Mouse (Mus musculus) megakaryocyte progenitor cell, adult 5-6 weeks (primary cell): Measurements from ENCODE around the gene Irgq. TPM values are rescaled to one million over a fixed set of nuclear protein-coding genes. Genes with fewer than 3 reads are reported as not detected.
"Not testable (repeated sequence)": the region's sequence is repeated elsewhere in the genome, so short reads cannot be mapped to it uniquely, and the experiment has no call there.

ENCODE experiments used
- ATAC-seq: replicated peaks from 2 replicates; pipeline ENCODE4 v1.8.0; 2016; ENCODE audit warnings: mild to moderate bottlenecking, moderate TSS enrichment, inconsistent platforms; ENCODE audit not compliant: poor library complexity
- total RNA-seq, 2 experiments: library from RNA; stranded (forward) in 1 of 2; stranded (reverse) in 1 of 2; fragments of 157-497, 149-512 nt in 1 of 2; fragments of 200-1000 nt in 1 of 2; gene quantifications; 2 replicates each; pipeline versions ENCODE4 v1.2.3 to v1.2.4; 2015 to 2017

The Irgq gene
- total RNA-seq, 2 experiments from 2014 or later = 4.4 to 4.7 TPM

DNA sequence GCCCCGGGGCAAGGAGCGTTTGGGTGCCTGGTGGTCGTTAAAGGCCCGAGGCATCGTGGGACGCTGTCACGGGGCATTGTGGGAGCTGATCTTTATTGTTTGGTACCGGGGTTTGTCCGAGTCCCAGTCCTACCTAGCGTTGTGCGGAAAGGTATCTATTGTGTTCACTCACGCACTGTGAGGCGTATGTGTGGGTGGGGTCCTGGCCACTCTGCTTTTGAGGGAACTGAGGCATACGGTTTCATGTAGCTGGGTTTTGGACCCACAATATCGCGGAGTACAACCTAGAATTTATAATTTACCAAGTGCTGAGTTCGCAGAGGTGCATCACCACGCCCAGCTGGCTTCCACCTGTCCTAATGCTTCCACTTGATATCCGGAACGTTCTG, 22.8 kb upstream of the Irgq start:
- ATAC-seq = peak; percentile 9; the same call in 1 of the 2 replicates

DNA sequence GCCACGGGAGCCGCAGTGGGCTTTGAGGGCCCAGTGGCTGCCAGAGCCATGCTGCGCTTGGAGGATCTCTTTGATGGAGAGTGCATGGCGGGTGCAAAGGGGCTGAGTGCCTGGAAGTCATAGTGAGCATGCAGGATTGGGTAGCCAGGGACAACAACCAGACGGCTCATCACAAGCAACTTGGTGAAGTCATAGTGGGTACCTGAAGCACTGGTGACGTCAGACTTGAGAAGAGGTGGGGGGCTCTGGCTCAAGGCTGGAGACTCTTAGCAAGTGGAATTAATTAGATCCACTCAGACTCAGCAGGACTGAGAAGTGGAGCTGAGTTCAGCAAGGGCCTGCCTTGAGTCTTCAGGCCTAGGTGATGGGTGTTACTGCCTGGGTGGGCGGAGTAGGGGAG, 18.1 kb upstream of the Irgq start, which contains the start of gene AC161166.1:
Gene AC161166.1 (minus strand): TSS at position 101 of the 400 bp plus-strand sequence.
- no peak for ATAC-seq

DNA sequence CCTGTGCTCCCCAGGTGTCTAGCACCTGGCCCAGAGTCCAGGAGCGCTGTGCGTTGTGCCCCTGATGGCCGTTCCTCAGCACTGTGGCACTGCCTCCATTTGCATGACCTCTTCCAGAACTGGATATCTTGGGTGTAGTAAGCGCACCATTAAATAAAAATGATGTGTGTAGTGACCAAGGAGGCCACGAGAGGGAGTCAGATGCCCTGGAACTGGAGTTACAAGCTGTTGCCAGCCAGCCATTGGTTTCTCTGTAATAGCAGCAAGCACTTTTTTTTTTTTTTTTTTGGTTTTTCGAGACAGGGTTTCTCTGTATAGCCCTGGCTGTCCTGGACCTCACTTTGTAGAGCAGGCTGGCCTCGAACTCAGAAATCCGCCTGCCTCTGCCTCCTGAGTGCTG, 14.2 kb upstream of the Irgq start:
- ATAC-seq = peak; percentile 70

DNA sequence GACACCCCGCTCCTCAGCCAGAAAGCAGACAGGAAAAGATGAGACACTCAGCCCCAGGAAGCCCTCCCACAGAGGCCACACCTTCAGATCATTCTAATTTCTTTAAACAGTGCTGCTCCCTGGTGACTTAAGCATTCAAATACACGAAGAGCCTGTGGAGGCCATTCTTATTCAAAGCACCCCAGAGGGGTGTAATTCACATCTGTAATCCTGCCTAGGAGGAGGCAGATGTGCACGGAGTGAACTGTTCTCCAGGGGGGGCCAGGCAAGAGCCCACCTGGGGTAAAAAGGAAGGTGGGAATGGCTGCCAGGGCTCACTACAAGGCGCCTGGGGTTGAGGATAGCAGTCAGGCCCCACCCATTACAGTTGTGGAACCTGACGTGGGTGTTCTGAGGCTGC, 13.4 kb upstream of the Irgq start:
- ATAC-seq = no peak

DNA sequence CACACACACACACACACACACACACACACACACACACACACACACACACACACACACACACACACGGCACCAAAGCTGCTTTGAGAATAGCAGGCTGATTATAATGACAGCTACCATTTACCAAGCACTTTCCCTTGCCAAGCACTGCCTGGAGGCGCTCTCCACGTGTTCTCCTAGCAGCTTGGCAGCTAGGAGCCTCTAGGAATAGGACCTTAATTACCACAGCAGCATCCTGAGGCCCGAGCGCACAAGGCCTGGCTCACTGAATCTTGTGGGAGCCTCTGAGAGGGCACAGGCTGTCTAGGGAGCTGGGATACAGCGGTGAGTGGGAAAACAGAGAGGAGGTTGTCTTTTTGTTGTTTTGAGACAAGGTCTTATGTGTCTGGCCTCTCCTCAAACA, 12.8 kb upstream of the Irgq start:
- ATAC-seq = no peak

DNA sequence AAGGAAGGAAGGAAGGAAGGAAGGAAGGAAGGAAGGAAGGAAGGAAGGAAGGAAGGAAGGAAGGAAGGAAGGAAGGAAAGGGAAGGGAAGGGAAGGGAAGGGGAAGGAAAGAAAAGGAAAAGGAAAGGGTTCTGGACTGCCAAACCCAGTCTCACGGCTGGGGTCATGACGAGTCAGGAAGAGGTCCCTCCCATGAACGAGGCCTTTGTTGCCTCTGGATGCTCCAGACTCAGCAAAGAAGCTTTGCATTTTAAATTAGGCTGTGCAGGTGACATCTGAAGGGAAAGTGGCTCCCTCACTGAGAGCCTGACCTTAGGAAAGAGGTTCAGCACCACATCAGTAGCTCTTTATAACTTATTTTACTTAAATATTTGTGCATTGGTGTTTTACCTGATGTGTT, 11.4 kb upstream of the Irgq start:
- no peak for ATAC-seq

DNA sequence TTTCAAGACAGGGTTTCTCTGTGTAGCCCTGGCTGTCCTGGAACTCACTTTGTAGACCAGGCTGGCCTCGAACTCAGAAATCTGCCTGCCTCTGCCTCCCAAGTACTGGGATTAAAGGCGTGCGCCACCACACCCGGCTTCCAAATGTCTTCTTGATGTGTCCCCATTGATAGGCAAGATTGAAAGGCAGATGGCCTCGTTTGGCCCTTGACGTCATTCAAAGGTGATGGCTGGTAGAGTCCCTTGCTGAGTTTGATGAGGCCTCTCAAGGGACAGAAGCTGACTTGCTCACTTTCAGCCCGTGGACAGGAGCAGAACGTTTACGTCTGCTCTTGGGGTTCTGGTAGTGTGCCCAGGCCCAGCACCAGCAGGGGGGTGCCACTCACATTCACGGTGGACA, 10.4 kb upstream of the Irgq start:
- not testable (repeated sequence) for ATAC-seq

DNA sequence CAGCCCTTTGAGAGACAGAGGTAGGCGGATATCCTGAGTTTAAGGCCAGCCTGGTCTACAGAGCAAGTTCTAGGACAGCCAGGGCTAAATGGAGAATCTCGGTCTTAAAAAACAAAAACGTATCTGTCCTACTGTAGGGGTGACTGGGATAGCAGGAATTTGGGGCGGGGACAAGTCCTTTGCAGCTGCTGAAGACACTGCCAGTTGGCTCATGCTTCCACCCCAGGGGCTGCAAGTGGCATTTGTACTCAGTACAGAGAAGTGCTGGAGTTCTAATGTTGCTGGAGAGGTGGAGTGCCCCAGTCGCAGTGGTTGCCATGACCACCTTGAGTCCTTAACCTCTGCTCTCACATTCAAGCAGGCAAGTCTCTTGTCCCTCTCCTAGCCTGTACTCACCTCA, 7.7 kb upstream of the Irgq start:
- ATAC-seq = no peak

DNA sequence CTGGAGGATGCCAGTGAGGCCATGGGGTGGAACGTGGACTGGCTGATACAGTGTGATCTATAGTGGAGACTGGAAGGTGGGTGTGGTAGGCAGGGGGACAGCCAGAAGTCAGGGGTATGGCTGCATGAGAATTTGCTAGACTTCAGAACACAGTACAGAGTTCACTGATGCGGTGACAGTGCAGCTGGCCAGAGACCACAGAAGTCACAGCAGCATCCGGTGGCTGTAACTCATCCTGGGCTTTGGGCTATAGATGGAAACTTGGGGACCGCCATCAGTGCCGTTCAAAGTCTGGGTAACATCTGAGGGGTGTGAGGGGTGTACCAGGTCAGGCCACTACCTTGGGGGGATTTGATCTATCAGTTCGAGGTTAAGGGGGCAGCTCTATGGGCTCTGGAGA, 6.8 kb upstream of the Irgq start:
- no peak for ATAC-seq

DNA sequence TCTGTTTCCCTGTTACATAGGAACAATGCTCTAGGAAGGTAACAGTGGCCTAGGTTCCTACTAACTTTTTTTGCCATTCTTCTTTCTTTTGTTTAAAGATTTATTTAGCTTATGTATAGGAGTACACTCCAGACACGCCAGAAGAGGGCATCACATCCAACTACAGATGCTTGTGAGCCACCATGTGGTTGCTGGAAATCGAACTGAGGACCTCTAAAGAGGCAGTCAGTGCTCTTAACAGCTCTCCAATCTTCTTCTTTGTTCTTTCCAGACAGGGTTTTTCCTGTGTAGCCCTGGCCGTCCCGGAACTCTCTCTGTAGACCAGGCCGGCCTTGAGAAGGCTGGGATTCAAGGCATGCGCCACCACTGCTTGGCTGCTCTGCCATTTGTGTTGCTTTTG, 5.5 kb upstream of the Irgq start:
- no peak for ATAC-seq

DNA sequence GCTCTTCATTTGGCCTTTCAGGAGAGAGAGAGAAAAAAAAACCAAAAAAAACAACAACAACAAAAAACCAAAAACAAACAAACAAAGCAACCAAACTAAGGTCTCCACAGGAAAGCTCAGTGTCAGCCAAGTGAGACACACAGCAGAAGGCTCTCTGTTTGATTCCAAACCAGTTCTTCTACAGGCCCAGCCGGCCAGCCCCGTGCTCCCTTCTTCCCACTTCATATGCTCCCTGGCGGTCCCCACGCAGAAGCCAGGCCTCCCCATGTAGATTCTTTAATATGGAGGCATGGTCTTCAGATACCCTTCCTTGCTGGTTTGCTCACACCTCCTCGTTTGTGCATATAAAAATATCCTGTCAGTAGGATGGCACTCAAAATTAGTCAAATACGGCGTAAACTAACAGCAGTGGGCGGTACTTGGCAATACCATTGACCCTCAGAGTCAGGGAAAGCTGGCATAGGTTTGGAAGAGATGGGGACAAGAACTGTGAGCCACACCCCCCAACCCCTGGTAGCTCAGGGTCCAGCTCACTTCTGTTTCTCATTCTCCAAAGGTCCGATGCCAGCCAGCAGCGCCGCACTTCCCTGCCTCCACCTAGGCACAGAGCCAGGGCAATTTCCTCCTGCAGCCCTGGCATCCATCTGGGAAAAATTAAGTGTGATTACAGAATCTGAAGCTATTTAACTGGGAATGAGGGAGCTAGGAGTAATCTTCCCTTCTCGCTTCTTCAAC, 4.6 kb upstream of the Irgq start:
- no peak for ATAC-seq

DNA sequence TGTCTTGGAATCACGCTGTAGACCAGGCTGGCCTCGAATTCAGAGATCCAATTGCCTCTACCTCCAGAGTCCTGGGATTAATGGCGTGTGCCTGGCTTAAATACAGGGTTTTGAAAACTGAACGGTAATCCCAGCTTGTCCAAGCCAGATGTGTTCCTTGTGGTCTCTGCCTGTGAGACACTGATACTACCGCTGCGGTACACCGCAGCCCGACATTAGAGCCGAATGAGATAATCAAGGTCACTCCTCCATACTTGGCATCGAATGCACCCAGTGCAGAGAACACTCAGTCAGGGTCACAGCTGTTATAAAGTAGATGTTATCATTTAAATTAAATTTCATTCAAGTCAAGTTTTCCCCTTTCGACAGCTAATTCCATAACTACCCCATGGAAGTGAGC, 1.6 kb upstream of the Irgq start:
- peak; percentile 40 for ATAC-seq

DNA sequence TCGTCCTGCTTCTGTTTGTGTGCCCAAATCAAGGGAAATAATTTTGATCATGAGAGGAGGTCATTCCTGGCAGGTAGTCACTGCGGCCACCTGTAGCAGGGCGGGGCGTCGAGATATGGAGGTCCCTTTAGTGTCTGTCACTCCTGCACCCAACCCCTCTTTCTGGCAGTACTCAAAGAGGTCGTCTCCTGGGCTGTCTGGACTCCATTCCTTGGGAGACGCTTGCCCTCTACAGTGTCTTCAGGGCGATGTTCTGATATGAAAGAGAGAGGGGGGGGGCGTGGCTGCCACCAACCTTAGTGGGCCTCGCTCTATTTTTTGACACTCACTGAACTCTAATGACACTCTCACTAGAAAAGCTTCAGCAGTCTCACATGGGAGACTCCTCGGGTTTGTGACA, 909 bp upstream of the Irgq start:
- ATAC-seq = no peak

DNA sequence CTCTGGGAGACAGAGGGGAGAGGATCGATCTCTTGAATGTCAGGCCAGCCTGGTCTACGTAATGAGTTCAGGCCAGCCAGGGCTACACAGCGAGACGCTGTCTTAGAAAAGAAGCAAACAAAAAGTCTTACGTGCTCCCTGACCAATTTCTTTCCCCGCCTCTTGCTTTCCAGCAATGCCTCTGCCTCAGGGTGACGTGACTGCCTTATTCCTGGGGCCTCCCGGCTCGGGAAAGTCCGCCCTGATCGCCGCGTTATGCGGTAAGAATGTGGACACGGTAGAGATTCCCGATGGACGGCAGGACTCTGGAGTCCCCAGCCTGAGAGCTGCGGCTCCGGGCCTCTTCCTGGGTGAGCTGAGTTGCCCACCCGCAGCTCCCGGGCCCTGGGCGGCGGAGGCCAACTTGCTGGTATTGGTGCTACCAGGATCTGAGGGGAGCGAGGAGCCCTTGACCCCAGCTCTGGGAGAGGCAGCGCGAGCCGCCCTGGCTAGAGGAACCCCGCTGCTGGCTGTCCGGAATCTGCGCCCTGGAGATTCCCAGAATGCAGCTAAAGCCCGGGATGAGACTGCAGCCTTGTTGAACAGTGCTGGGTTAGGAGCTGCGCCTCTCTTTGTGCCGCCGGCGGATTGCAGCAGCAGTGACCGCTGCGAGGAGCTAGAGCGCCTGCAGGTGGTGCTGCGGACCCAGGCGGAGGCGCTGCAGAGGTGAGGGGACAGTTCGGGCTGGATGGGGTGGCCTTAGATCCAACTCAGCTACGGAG, 902 bp downstream of the Irgq start:
- ATAC-seq = peak; percentile 60

DNA sequence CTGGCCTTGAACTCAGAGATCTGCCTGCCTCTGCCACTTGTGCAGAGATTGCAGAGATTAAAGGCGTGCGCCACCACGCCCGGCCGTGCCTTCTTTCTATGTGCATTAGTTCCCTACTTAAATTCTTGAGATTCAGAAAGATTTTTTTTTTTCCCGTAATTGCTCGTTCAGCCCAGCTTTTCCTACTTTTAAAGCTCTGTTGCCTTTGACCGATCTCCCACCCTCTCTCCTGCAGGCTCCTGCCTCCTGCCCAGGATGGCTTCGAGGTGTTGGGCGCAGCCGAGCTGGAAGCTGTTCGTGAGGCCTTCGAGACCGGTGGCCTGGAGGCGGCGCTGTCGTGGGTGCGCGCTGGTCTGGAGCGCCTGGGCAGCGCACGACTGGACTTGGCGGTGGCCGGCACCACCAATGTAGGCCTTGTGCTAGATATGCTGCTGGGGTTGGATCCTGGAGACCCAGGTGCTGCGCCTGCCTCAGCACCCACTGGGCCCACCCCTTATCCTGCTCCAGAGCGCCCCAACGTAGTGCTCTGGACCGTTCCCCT, 2.6 kb downstream of the Irgq start:
- ATAC-seq = no peak

DNA sequence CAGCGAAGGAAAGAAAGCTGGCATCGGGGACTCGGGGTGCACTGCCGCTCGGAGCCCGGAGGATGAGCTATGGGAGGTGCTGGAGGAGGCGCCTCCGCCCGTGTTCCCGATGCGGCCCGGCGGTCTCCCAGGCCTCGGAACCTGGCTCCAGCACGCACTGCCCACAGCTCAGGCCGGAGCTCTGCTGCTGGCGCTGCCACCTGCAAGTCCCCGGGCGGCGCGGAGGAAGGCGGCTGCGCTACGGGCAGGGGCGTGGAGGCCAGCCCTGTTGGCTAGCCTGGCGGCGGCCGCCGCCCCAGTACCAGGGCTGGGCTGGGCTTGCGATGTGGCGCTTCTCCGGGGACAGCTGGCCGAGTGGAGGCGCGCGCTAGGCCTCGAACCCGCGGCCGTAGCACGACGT, 3.3 kb downstream of the Irgq start:
- no peak for ATAC-seq

DNA sequence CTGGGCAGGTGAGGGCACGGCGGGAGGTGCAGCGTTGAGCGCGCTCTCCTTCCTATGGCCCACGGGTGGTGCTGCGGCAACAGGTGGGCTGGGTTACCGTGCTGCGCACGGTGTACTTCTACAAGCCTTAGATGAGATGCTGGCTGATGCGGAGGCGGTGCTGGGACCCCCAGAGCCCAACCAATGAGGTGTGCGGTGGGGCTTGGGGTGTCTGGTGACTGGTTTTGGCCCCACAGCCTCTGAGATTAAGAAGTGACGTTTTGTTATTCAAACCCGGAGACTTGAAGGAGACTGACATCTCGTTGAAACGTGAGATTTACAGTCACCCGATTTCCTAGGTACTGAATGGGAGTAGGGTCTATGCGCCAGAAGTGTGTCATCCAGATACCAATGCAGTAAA, 3.8 kb downstream of the Irgq start:
- no peak for ATAC-seq

DNA sequence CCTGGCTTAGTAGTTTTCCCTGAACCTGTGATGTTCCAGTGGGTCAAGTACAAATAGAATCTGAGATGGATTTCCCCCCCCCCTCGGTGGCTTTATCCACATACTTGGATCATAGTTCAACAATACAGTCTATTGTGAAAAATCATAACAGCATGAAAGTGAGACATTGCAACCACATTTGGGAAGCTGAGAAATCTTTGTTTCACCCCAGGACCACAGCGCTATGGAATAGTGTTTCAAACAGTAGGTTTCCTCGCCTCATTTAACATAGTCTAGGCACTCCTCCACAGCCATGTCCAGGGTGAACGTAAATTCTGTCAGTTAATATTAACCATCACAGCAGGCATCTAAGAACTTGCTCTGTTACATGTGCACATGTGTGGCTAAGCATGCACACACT, 6.6 kb downstream of the Irgq start:
- ATAC-seq = no peak

DNA sequence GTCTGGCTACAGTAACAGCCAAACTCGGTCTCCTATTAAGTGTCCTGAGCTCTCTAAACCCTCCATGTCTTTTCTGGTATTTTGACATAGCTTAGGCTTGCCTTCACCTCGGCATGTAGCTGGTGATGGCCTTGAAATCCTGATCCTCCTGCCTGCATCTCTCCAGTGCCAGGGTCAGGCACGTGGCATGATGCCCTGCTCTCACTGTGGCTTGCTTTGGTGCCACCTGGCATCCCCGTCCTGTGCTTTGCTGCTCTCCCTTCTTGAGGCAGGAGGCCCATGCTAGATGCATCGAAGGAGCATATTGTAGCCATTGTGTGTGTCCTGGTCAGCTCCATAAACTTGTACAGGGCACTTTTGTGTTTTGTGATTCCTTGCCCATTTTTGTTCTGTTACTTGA, 7.1 kb downstream of the Irgq start:
- no peak for ATAC-seq

DNA sequence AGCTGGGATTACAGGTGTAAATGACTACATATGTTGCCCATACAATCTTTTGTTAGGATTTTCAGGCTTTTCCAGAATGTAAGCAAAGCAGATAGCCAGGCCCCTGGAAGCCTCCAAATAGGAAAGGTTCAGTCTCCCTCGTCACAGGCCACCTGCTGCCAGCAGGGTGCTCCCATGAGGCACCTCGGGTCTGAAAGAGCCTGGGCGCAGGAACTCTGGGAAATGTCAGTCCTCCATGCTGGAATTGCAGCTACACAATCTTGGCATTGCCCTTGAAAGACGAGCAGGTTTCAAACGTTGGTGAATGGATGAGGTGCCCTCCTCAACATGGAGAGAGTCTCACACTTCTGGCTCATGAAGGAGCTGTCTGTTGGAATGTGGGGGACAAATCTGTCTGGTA, 7.7 kb downstream of the Irgq start:
- no peak for ATAC-seq

DNA sequence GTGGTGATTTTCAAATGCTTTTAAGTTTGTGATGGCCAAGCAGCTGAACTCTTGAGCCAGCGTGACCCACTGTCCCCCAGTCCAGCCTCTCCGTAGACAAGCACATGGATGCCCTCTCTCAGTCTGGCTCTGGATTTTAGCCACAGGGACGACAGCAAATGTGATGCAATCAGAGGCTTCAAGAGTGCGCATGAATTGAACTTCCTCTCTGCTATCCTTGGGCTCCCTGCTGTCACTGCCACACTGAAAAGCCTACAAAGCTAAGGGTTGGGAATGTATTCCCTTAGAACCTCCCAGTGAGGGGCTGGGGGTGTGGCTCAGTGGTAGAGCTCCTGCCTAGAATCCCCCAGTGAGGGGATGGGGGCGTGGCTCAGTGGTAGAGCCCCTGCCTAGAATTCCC, 8.2 kb downstream of the Irgq start:
- peak; percentile 83 for ATAC-seq

DNA sequence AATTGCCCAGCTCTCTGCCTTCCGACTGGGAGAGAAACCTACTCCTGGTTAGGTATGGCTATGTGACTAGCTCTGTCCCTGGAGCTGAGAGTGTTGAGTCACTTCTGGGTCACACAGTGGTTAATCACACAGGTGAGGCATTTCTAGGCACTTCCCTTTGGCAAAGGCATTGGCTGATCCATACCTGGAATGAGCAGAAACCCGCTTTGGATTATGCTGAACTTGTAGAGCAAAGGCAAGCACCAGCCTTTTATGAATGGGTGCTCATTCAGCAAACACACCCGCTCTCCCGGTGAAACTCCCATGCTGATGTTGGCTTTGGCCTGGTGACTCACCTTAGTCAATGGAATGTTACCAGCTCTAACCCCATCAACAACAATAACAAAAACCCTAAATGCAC, 9.2 kb downstream of the Irgq start:
- no peak for ATAC-seq
